Mouse (Mus musculus) lung, postnatal 4 days (tissue): ENCODE results near the gene Rnd1.

ENCODE experiments used
- DNase-seq, 2 experiments: peaks; one replicate each; pipeline ENCODE4 v3.0.0; 2021

Rnd1 gene

GRCm38 (mm10) chr15:98636517-98636916 is 40.7 kb downstream of the Rnd1 start:
- DNase-seq, result no peak

- DNase-seq, result no peak
These were observed 41.9 kb downstream of the Rnd1 start for GRCm38 (mm10) chr15:98635291-98635841.

GRCm38 (mm10) chr15:98634541-98635081 is 42.6 kb downstream of the Rnd1 start:
- peak; percentile 84 to 86 for DNase-seq

- no peak for DNase-seq
These were observed 43.3 kb downstream of the Rnd1 start for GRCm38 (mm10) chr15:98633822-98634470.

DNA sequence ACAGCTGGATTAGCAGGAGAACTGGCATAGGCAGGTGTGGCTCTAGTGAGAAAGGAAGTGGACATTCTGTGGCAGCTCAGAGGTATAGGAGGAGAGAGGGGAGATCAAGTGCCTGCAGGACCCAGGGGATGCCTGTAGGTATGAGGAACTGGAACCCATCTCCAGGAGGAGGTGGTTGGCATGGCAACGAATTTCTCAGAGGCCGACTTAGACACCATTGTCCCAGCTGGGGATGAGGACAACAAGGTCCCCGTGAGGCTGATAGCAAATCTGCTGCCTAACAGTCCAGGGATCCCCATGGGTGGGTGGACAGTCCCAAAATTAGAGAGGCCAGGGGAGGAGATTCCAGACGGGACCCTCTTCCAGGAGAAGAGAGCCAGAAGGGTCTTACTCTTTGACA is 44.3 kb downstream of the Rnd1 start:
- DNase-seq, result no peak

GRCm38 (mm10) chr15:98632107-98632744 is 45.0 kb downstream of the Rnd1 start:
- peak; percentile 74 to 80 for DNase-seq

DNA sequence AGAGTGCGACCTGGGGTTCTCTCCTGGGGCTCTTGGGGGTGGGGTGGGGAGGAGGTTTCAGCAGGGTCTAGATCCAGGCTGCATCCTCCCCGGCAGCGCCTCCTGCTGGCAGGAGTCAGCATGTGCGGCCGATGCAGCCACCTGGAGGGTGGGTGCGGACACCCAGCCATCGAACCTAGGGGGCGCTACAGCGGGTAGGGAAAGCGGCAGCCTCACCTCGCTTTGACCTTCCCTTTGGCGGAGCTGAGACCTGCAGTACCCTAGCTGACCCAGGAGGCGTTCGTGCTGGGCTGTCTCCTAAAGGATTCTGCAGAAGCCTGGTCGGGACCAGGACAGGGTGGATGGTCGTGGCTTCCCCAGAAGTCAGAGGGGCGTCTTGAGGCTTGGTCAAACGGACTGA is 45.8 kb downstream of the Rnd1 start:
- DNase-seq, result peak; percentile 80 to 88

- no peak for DNase-seq
These were observed 46.7 kb downstream of the Rnd1 start, which contains the start of gene Cacnb3 for GRCm38 (mm10) chr15:98630540-98630939. Gene Cacnb3, plus strand, starts transcription at chr15:98630840.

DNA sequence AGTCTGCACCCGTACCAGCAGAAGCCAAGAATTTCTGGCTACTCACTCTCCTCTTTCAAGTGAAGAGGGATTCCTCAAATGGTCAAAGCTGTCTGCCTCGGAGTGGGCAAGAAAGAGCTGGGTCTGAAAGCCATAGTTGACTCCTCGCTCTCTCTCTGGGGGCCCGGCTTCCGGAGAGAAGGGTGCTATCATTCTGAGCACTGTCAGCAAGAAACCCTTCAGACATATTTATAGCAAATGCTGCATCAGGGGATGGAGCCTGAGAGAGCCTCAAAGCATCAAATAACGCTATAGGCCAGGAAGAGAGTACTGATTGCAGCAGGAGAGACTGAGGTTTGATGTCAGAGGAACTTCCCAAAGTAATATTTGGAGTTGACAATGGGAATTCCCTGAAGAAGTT is 47.8 kb downstream of the Rnd1 start:
- no peak for DNase-seq

DNA sequence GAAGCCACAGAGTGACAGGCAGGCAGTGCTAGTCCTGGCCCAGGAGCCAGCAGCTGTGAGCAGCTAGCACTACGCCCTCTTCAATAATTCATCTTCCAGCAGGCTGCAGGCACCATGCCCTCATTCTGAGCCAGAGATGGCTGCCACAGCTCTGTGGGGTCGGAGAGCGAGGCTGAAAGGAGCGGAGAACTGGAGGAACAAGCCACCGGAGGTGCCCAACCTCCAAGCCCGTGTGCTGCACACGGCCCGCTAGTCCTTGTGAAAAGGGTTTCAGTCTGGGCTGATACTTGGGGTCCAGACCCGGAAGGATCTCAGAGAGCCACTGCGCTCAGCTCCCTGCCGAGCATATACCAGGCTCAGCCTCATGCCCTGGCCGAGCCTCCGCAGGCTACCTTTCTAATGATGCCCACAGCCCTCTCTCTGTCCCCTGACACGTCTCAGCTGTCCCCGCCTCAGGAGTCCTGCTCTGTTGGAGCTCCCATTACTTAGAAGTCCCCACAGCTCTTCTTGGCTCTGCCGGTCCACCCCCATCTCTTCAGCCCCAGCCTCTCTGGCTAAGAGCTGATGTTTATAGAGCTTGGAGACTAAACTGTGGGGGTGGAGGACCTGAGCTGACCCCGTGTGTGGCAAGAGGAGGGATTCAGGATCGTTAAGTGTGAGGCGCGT is 48.5 kb downstream of the Rnd1 start:
- DNase-seq, result peak; percentile 32 to 61

GRCm38 (mm10) chr15:98626487-98627212 is 50.6 kb downstream of the Rnd1 start:
- no peak for DNase-seq

GRCm38 (mm10) chr15:98626078-98626477 is 51.2 kb downstream of the Rnd1 start:
- no peak for DNase-seq

- no peak for DNase-seq
These were observed 53.9 kb downstream of the Rnd1 start for GRCm38 (mm10) chr15:98623361-98623821.

DNA sequence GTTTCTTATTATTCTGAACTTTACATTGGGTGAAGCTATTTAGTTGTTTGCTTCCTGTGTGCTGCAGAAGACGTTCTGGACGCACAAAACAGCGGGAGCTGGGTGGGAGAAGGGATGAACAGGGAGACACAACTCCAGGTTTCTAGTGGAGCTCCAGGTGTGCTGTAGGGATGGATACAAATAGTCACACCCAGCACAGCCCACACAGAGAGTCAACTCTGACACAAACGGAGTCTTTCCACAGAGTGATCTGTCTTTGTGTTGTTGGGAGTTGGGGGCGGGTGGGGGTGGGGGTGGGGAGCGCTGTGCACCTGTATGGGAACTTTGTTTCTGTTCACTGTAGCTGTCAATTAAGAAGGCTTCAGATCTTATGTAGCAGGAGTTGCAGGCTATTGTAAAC is 54.5 kb downstream of the Rnd1 start:
- DNase-seq, result no peak

GRCm38 (mm10) chr15:98622199-98622598 is 55.1 kb downstream of the Rnd1 start:
- DNase-seq, result peak in 1 of 2 experiments; percentile 23

- DNase-seq, result peak; percentile 70 to 87
These were observed 60.1 kb downstream of the Rnd1 start for GRCm38 (mm10) chr15:98617176-98617537.

DNA sequence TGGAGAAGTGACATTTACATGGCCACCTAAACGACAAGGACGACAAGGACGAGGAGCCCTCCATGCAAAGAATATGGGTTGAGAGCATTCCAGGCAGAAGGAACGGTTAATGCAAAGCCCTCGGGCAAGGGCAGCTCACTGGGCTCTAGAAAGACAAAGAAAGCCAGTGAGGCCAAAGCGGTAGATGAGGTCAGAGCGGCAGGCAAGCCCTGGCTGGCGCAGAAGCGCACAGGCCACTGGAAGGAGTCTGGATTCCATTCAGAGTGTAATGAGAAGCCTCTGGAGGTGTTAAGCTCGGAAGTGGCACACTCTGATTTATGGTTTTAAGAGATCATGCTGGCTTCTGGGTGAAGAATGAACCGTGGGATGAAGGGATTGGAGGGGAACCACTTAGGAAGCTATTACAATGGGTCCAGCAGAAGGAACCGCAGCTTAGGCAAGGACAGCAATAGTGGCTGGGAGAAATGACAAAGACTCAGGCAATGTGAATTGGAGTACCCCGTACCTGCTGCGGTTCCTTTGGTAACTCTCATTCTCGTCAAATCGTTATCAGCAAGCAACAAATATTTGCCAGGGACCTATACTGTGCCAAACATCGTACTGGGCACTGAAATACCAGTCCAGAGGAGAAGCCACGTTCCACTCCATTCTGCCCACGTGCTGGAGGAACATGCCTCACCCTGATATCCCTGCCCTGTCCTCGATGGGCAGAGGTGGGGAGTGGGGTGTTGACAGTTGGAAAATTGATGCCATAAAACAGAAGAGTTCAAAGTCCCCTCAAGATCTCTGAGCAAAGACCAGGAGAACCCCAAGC is 60.7 kb downstream of the Rnd1 start:
- DNase-seq, result no peak

DNA sequence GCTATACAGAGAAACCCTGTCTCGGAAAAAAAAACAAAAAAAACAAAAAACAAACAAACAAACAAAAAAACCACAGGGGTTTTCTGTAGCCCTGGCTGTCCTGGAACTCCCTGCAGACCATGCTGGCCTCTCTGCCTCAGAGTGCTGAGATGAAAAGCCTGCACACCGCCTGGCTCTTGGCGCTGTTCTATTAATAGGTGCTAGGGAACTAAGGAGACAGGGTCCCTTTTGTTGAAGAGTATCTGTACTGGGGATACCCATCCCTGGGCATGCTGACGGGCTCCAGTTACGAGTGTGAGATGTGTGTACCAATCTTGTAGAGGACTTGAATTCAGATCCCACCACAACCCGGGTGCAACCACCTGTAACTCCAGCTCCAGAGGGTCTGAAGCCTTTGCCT is 61.5 kb downstream of the Rnd1 start:
- no peak for DNase-seq

DNA sequence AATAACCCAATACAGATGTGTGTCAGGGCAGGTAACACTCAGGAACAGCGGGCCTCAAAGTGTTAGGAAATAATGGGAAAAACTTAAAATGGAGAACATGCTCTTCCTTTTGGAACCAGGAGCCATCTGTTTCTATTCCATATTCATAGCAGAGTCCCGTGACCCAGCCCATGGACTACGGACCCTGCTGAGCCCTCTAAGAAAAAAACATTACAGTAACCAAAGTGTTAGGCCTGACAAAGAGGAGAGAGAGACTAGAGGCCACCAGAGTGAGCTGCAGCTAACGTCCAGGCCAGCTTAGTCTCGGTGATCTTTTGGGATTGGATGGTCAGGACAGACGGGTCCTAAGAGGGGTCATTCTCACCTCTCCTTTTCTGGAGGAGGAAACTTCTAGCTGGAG is 62.3 kb downstream of the Rnd1 start:
- no peak for DNase-seq

GRCm38 (mm10) chr15:98614551-98614950 is 62.7 kb downstream of the Rnd1 start:
- DNase-seq, result peak in 1 of 2 experiments; percentile 50
